Mouse (Mus musculus): ENCODE results near the gene Hsp90ab1. TPM values are rescaled to one million over a fixed set of nuclear protein-coding genes. Genes with fewer than 3 reads are reported as not detected.
A peak's percentile ranks its signal among the peaks of the same experiment; 100 is the strongest.

Hsp90ab1 gene
- polyA plus RNA-seq, 1 experiment from 2014 or later: 1,563 TPM

- Histone ChIP-seq H3K4me3 (replicated peaks) (no peak overlapping the region), H3K4me2 (replicated peaks) (no peak overlapping the region), H3K27ac (replicated peaks) (no peak overlapping the region), H3K4me1 (0 out of 2 replicates have a peak, but pooled peaks cover 7% of the 10 kb centered on the region), H3K9ac (no peak overlapping the region), H3K27me3 (no peaks in the 10 kb centered on the region), H3K36me3 (no peaks in the 10 kb centered on the region), H3K9me3 (replicated peaks) (no peaks in the 10 kb centered on the region)
- ATAC-seq (ENCODE audit: insufficient number of reproducible peaks, low FRiP score, low TSS enrichment, low read depth): no peak
- WGBS: 68% methylated on average over 15 of the region's 15 CpGs
These were observed 34.2 kb upstream of the Hsp90ab1 start for GRCm38 (mm10) chr17:45606992-45607879.

GRCm38 (mm10) chr17:45602984-45603383, 29.9 kb upstream of the Hsp90ab1 start:
- 49% methylated on average over 3 of the region's 3 CpGs for WGBS
- no peaks in the 10 kb centered on the region for H3K9me3 ChIP-seq (replicated peaks)
- H3K27me3 ChIP-seq: peaks cover 16% of the 10 kb centered on the region
- H3K27ac ChIP-seq (replicated peaks): no peak overlapping the region
- H3K4me2 ChIP-seq (replicated peaks): no peak overlapping the region
- H3K36me3 ChIP-seq: no peaks in the 10 kb centered on the region
- H3K4me3 ChIP-seq (replicated peaks): no peak overlapping the region
- H3K9ac ChIP-seq: no peak overlapping the region
- peaks cover 25% of the 10 kb centered on the region for H3K4me1 ChIP-seq
- ATAC-seq (ENCODE audit: insufficient number of reproducible peaks, low FRiP score, low TSS enrichment, low read depth): no peak

- ATAC-seq (ENCODE audit: insufficient number of reproducible peaks, low FRiP score, low TSS enrichment, low read depth): peak; percentile 71; the same call in 1 of the 2 replicates
- peaks cover 16% of the 10 kb centered on the region for H3K27me3 ChIP-seq
- H3K4me3 ChIP-seq (replicated peaks): peak within 1 kb of the TSS; percentile 10; the same call in 1 of the 2 replicates
- WGBS: 31% methylated on average over 6 of the region's 6 CpGs
- no peaks in the 10 kb centered on the region for H3K36me3 ChIP-seq
- no peak within 1 kb of the TSS for H3K4me2 ChIP-seq (replicated peaks)
- H3K4me1 ChIP-seq: peaks cover 29% of the 10 kb centered on the region
- peak within 1 kb of the TSS; percentile 11; the same call in 1 of the 2 replicates for H3K27ac ChIP-seq (replicated peaks)
- no peaks in the 10 kb centered on the region for H3K9me3 ChIP-seq (replicated peaks)
- no peak within 1 kb of the TSS for H3K9ac ChIP-seq
These were observed 28.8 kb upstream of the Hsp90ab1 start, which contains the start of gene Mymx for GRCm38 (mm10) chr17:45601877-45602304. Mymx (minus strand) TSS chr17:45602102.

GRCm38 (mm10) chr17:45601325-45601724, 28.3 kb upstream of the Hsp90ab1 start:
- Histone ChIP-seq H3K36me3 (no peaks in the 10 kb centered on the region), H3K27me3 (peaks cover 16% of the 10 kb centered on the region), H3K9me3 (replicated peaks) (no peaks in the 10 kb centered on the region), H3K4me1 (peaks cover 35% of the 10 kb centered on the region), H3K4me3 (replicated peaks) (peak overlapping the region; percentile 10; the same call in 1 of the 2 replicates), H3K9ac (no peak overlapping the region), H3K27ac (replicated peaks) (peak overlapping the region; percentile 11; the same call in 1 of the 2 replicates), H3K4me2 (replicated peaks) (no peak overlapping the region)
- WGBS: 18% methylated on average over 22 of the region's 22 CpGs
- no peak for ATAC-seq (ENCODE audit: insufficient number of reproducible peaks, low FRiP score, low TSS enrichment, low read depth)

GRCm38 (mm10) chr17:45600267-45600666, 27.2 kb upstream of the Hsp90ab1 start:
- peaks cover 44% of the 10 kb centered on the region for H3K4me1 ChIP-seq
- H3K27me3 ChIP-seq: peaks cover 16% of the 10 kb centered on the region
- H3K4me2 ChIP-seq (replicated peaks): no peak overlapping the region
- 31% methylated on average over 8 of the region's 8 CpGs for WGBS
- H3K36me3 ChIP-seq: no peaks in the 10 kb centered on the region
- no peak overlapping the region for H3K9ac ChIP-seq
- H3K9me3 ChIP-seq (replicated peaks): no peaks in the 10 kb centered on the region
- H3K27ac ChIP-seq (replicated peaks): no peak overlapping the region
- ATAC-seq (ENCODE audit: insufficient number of reproducible peaks, low FRiP score, low TSS enrichment, low read depth): no peak
- no peak overlapping the region for H3K4me3 ChIP-seq (replicated peaks)

GRCm38 (mm10) chr17:45599446-45600242, 26.6 kb upstream of the Hsp90ab1 start, which contains the start of gene Slc29a1:
Slc29a1 (minus strand) TSS chr17:45599606.
- peak within 1 kb of the TSS; percentile 29 for H3K4me3 ChIP-seq (replicated peaks)
- H3K4me2 ChIP-seq (replicated peaks): peak within 1 kb of the TSS; percentile 62
- WGBS: 13% methylated on average over 32 of the region's 32 CpGs
- ATAC-seq (ENCODE audit: insufficient number of reproducible peaks, low FRiP score, low TSS enrichment, low read depth): 0 out of 2 replicates have a peak, but pooled peaks have one; percentile 16
- H3K4me1 ChIP-seq: peaks cover 51% of the 10 kb centered on the region
- H3K9me3 ChIP-seq (replicated peaks): no peaks in the 10 kb centered on the region
- H3K27ac ChIP-seq (replicated peaks): no peak within 1 kb of the TSS
- H3K9ac ChIP-seq: no peak within 1 kb of the TSS; the same call in 1 of the 2 replicates
- H3K27me3 ChIP-seq: peaks cover 16% of the 10 kb centered on the region
- H3K36me3 ChIP-seq: no peaks in the 10 kb centered on the region

- ATAC-seq (ENCODE audit: insufficient number of reproducible peaks, low FRiP score, low TSS enrichment, low read depth): no peak
- Histone ChIP-seq H3K9ac (no peak overlapping the region), H3K36me3 (no peaks in the 10 kb centered on the region), H3K27me3 (peaks cover 16% of the 10 kb centered on the region), H3K4me3 (replicated peaks) (no peak overlapping the region), H3K4me1 (peaks cover 57% of the 10 kb centered on the region), H3K9me3 (replicated peaks) (no peaks in the 10 kb centered on the region), H3K27ac (replicated peaks) (no peak overlapping the region), H3K4me2 (replicated peaks) (peak overlapping the region; percentile 62)
- WGBS: 49% methylated on average over 3 of the region's 3 CpGs
These were observed 25.8 kb upstream of the Hsp90ab1 start for GRCm38 (mm10) chr17:45598891-45599290.

GRCm38 (mm10) chr17:45598376-45598775, 25.3 kb upstream of the Hsp90ab1 start:
- Histone ChIP-seq H3K4me3 (replicated peaks) (no peak overlapping the region), H3K27ac (replicated peaks) (no peak overlapping the region), H3K9ac (no peak overlapping the region), H3K27me3 (peaks cover 16% of the 10 kb centered on the region), H3K4me1 (peaks cover 62% of the 10 kb centered on the region), H3K9me3 (replicated peaks) (no peaks in the 10 kb centered on the region), H3K36me3 (no peaks in the 10 kb centered on the region), H3K4me2 (replicated peaks) (no peak overlapping the region)
- 87% methylated on average over 2 of the region's 2 CpGs for WGBS
- ATAC-seq (ENCODE audit: insufficient number of reproducible peaks, low FRiP score, low TSS enrichment, low read depth): no peak

GRCm38 (mm10) chr17:45597787-45598186, 24.7 kb upstream of the Hsp90ab1 start:
- no peak overlapping the region for H3K27ac ChIP-seq (replicated peaks)
- no peaks in the 10 kb centered on the region for H3K9me3 ChIP-seq (replicated peaks)
- H3K4me1 ChIP-seq: peaks cover 68% of the 10 kb centered on the region
- peaks cover 16% of the 10 kb centered on the region for H3K27me3 ChIP-seq
- WGBS: 29% methylated on average over 3 of the region's 3 CpGs
- no peak overlapping the region for H3K9ac ChIP-seq
- no peak for ATAC-seq (ENCODE audit: insufficient number of reproducible peaks, low FRiP score, low TSS enrichment, low read depth)
- H3K4me2 ChIP-seq (replicated peaks): no peak overlapping the region
- no peak overlapping the region for H3K4me3 ChIP-seq (replicated peaks)
- H3K36me3 ChIP-seq: no peaks in the 10 kb centered on the region

- Histone ChIP-seq H3K27ac (replicated peaks) (peak overlapping the region; percentile 58; the same call in 1 of the 2 replicates), H3K9ac (no peak overlapping the region), H3K4me2 (replicated peaks) (0 out of 2 replicates have a peak overlapping the region, but pooled peaks have one; percentile 1), H3K27me3 (peaks cover 13% of the 10 kb centered on the region), H3K4me3 (replicated peaks) (no peak overlapping the region), H3K4me1 (peaks cover 74% of the 10 kb centered on the region), H3K9me3 (replicated peaks) (no peaks in the 10 kb centered on the region), H3K36me3 (no peaks in the 10 kb centered on the region)
- peak; percentile 30; the same call in 1 of the 2 replicates for ATAC-seq (ENCODE audit: insufficient number of reproducible peaks, low FRiP score, low TSS enrichment, low read depth)
- WGBS: 29% methylated on average over 11 of the region's 11 CpGs
These were observed 23.7 kb upstream of the Hsp90ab1 start for GRCm38 (mm10) chr17:45596631-45597396.
